Mouse (Mus musculus) liver, embryonic 14.5 days (tissue): ENCODE results near the gene Kdelr1. TPM values are rescaled to one million over a fixed set of nuclear protein-coding genes. Genes with fewer than 3 reads are reported as not detected.

ENCODE experiments used
- ATAC-seq: fragments of 200-750 bp; cut with Nextera tagmentation; 2 replicates; pipeline ENCODE4 v1.8.0; 2017; ENCODE audit warnings: moderate number of reproducible peaks, mild to moderate bottlenecking, moderate library complexity; ENCODE audit not compliant: insufficient read depth
- DNase-seq, 3 experiments: peaks; one replicate each; pipeline ENCODE4 v3.0.0-alpha.2; 2012 to 2013; ENCODE audit warnings: low read depth in 3 of 3, low spot score in 3 of 3
- H3K27ac ChIP-seq: fragments of 300-500 bp; sonication (generic); 2 replicates; pipeline ENCODE4 v1.5.1; 2014; ENCODE audit warnings: moderate library complexity, mild to moderate bottlenecking, control low read depth, inconsistent platforms
- H3K27me3 ChIP-seq: fragments of 300-500 bp; sonication (generic); 2 replicates; pipeline ENCODE4 v1.6.1; 2014; ENCODE audit warnings: mild to moderate bottlenecking, low read length, moderate library complexity; ENCODE audit not compliant: control insufficient read depth, insufficient read depth
- H3K36me3 ChIP-seq: fragments of 300-500 bp; sonication (generic); replicated peaks from 2 replicates; pipeline ENCODE4 v1.6.1; 2014; ENCODE audit warnings: low read depth; ENCODE audit not compliant: control insufficient read depth, insufficient read depth
- H3K4me1 ChIP-seq, 2 experiments: fragments of 200-500 bp in 1 of 2; fragments of 300-500 bp in 1 of 2; sonication (generic) in 1 of 2; replicated peaks; 2 replicates each; pipeline ENCODE4 v1.6.1; 2012 to 2014; ENCODE audit warnings: antibody characterized with exemption in 1 of 2, inconsistent platforms in 1 of 2, low read length in 1 of 2; ENCODE audit not compliant: control insufficient read depth in 2 of 2, insufficient read depth in 2 of 2
- H3K4me2 ChIP-seq: fragments of 300-500 bp; sonication (generic); 2 replicates; pipeline ENCODE4 v1.6.1; 2014; ENCODE audit warnings: low read depth, mild to moderate bottlenecking, control low read depth, moderate library complexity
- H3K4me3 ChIP-seq, 2 experiments: fragments of 200-500 bp in 1 of 2; fragments of 300-500 bp in 1 of 2; sonication (generic) in 1 of 2; 2 replicates each; pipeline ENCODE4 v1.5.1; 2012 to 2014; ENCODE audit warnings: low read depth in 2 of 2, low read length in 2 of 2, mild to moderate bottlenecking in 2 of 2, control low read depth in 1 of 2, inconsistent platforms in 1 of 2, moderate library complexity in 1 of 2; ENCODE audit not compliant: insufficient read depth in 1 of 2
- H3K9ac ChIP-seq: fragments of 300-500 bp; sonication (generic); replicated peaks from 2 replicates; pipeline ENCODE4 v1.6.1; 2014; ENCODE audit warnings: mild to moderate bottlenecking, control low read depth, moderate library complexity
- H3K9me3 ChIP-seq: fragments of 300-500 bp; sonication (generic); 2 replicates; pipeline ENCODE4 v1.6.1; 2016; ENCODE audit warnings: low read length, mixed read lengths; ENCODE audit not compliant: control insufficient read depth
- CTCF ChIP-seq: IDR thresholded peaks from 2 replicates; pipeline ENCODE4 v1.5.1; 2016; ENCODE audit warnings: antibody characterized with exemption, low read depth, control low read depth
- EP300 ChIP-seq: IDR thresholded peaks from 2 replicates; pipeline ENCODE4 v1.6.1; 2016; ENCODE audit warnings: antibody characterized with exemption, low read depth
- WGBS: fragments of 180-500 bp; shearing (Covaris S2); extraction: QIAGEN DNeasy Blood & Tissue Kit; methylation state at CpG from one replicate; pipeline ENCODE4 v1.1.7; 2014; ENCODE audit not compliant: insufficient replicate concordance; 5-methylcytosine and 5-hydroxymethylcytosine counted together
- polyA plus RNA-seq, 2 experiments: library from polyadenylated mRNA; depleted of rRNA in 1 of 2; stranded (reverse) in 1 of 2; unstranded in 1 of 2; fragments of >200 nt; fragmentation: Nextera tagmentation in 1 of 2; extraction: Ambion mirVana in 1 of 2; gene quantifications; 2 replicates each; pipeline versions ENCODE4 v1.2.1 to v1.2.3; 2012 to 2014

The Kdelr1 gene
- polyA plus RNA-seq, 2 experiments = 33.9 to 53.9 TPM

DNA sequence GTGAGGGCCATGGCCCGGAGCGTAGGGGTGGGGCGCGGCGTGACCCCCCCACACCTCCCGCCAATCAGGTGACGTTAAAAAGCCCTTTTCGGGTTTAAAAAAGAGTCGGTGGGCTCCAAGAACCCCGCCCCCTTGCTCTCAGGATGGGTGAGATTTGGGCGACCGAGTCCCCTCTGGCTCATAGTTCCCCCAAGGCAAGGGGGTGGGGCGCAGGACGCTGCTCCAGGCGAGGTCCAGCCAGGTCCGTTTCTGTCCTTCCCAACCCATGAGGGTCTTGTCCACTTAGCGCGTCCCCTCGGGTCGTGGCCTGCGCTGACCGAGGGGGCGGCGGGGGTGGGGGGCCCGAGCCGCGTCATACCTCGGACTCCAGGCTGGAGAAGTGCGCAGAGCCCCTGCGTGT is 40.1 kb upstream of the Kdelr1 start:
- WGBS = 10% methylated on average over 30 of the region's 30 CpGs
- H3K9ac ChIP-seq = no peak overlapping the region
- H3K4me3 ChIP-seq = no peak overlapping the region
- H3K9me3 ChIP-seq = no peaks in the 10 kb centered on the region
- no peak for DNase-seq
- TF ChIP-seq EP300 = no peak
- no peak for TF ChIP-seq CTCF
- ATAC-seq = no peak
- H3K27ac ChIP-seq = no peak overlapping the region
- peaks cover 48% of the 10 kb centered on the region for H3K27me3 ChIP-seq
- H3K4me2 ChIP-seq = no peak overlapping the region
- peaks cover 0 to 7% of the 10 kb centered on the region in 2 experiments; a peak in 3 of 4 replicates for H3K4me1 ChIP-seq
- peaks cover 12% of the 10 kb centered on the region for H3K36me3 ChIP-seq

DNA sequence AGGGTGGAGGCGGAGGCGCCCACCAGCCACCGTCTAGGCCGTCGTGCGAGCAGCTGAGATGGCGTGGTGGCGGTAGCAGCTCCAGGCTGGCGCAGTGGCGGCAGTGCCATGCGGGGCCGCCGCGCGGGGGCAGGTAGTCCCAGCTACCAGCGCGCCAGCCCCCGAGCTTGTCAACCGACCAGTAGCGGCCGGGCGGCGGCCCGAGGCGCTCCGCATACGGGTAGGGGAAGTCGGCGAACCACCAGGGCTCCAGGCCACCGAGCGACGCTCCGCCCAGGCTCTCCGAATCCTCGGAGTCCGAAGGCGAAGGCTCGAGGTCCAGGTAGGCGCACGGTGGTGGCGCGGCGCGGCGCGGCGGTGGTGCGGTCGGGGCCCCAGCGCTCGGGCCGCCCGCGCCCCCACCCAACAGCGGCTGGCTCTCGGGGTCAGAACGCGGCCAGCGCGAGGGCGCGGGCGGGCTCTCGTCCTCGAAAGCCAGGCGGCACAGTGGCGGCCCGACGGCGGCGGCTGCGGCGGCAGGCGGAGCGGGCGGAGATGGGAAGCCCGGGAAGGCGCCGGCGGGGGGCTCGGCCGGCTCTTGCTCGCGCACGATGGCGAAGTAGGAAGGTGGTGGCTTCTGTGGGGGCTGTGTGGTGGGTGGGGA is 39.3 kb upstream of the Kdelr1 start:
- Histone ChIP-seq H3K4me1 (peaks cover 0 to 7% of the 10 kb centered on the region in 2 experiments; a peak in 3 of 4 replicates), H3K4me2 (peak overlapping the region; percentile 37), H3K27ac (no peak overlapping the region), H3K4me3 (peak overlapping the region in 1 of 2 experiments; percentile 34; a peak in 3 of 4 replicates), H3K36me3 (peaks cover 3% of the 10 kb centered on the region), H3K9ac (no peak overlapping the region), H3K27me3 (peaks cover 48% of the 10 kb centered on the region), H3K9me3 (no peaks in the 10 kb centered on the region)
- DNase-seq = no peak
- no peak for ATAC-seq
- 2% methylated on average over 85 of the region's 86 CpGs for WGBS
- TF ChIP-seq CTCF (no peak), EP300 (no peak)

GRCm38 (mm10) chr7:45833924-45834323 is 38.6 kb upstream of the Kdelr1 start:
- 8% methylated on average over 31 of the region's 31 CpGs for WGBS
- Histone ChIP-seq H3K9me3 (no peaks in the 10 kb centered on the region), H3K4me2 (peak overlapping the region; percentile 37; the same call in 1 of the 2 replicates), H3K27me3 (peaks cover 48% of the 10 kb centered on the region), H3K36me3 (peaks cover 2% of the 10 kb centered on the region; the same call in 1 of the 2 replicates), H3K4me3 (peak overlapping the region in 1 of 2 experiments; percentile 34; a peak in 2 of 4 replicates), H3K4me1 (peaks cover 0 to 7% of the 10 kb centered on the region in 2 experiments; a peak in 3 of 4 replicates), H3K27ac (no peak overlapping the region), H3K9ac (no peak overlapping the region)
- no peak for DNase-seq
- TF ChIP-seq EP300 = no peak
- no peak for TF ChIP-seq CTCF
- ATAC-seq = no peak

DNA sequence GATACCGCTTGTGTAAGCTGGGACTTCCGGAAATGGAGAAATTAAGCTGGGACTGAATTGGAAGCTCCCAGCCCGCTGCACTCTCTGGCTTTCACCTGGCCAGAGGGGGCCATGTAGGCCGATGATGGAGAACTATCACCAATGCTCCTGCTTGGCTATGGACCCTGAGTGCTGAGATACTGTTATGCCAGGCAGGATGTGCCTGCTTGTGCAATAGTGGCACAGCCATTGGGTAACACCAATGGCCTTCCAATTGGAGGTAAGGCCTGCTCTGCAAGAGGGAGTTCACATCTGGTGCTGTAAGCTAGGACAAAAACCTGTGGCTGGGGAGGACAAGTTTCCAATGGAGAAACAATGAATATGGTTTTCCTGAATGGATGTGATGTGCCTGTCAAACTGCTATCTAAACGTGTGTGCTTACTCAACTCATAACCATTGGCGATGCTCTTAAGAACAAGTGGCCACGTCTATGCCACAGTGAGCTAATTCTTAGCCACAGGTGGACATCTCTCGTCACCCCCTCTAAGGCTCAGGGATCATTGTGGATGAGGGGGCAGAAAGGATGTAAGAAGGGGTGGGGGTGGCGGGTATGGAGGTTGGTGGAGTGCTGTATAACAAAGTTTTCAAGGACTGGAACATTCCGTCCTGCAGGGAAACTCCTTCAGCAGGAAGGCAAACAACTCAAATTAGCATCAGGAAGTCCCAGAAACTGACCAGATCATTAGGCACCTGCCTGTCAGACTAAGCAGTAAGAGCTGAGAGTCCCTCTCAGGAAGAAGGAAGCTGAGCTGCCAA is 29.4 kb upstream of the Kdelr1 start:
- Histone ChIP-seq H3K4me3 (no peak overlapping the region), H3K9ac (no peak overlapping the region), H3K27ac (no peak overlapping the region), H3K36me3 (no peaks in the 10 kb centered on the region), H3K27me3 (peaks cover 6% of the 10 kb centered on the region; the same call in 1 of the 2 replicates), H3K9me3 (no peaks in the 10 kb centered on the region), H3K4me2 (no peak overlapping the region), H3K4me1 (no peaks in the 10 kb centered on the region)
- no peak for DNase-seq
- TF ChIP-seq CTCF (no peak), EP300 (no peak)
- ATAC-seq = no peak
- 62% methylated on average over 10 of the region's 10 CpGs for WGBS

DNA sequence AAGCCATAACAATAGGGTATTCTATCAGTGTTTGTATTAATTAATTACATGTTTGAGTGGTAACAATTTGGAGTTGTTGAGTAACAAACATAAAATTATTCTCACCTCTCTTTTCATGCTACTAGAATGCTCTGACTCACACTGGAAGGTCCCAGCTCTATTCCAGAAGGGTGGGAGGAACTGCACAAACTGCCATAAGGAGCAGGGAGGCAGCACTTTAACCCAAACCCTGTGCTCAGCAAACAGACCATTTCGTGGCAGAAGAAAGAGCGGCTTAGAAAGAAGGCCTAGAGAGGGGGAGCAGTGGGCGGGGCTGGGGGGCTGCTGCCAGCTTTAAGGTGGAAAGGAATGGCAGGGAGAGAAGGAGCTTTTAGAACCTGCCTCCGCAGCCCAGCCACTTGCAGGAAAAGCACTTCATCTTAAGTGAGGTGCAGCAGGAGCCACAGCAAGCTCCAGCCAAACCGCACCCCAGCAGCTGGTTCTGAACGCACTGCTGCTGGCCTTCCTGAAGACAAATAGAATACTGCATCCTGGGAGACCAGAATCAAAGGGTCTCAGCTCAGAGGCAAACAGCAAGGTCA is 24.0 kb upstream of the Kdelr1 start:
- ATAC-seq (no peak), DNase-seq (no peak)
- Histone ChIP-seq H3K9me3 (no peaks in the 10 kb centered on the region), H3K4me3 (no peak overlapping the region), H3K36me3 (no peaks in the 10 kb centered on the region), H3K9ac (no peak overlapping the region), H3K4me2 (no peak overlapping the region), H3K4me1 (no peaks in the 10 kb centered on the region), H3K27me3 (peaks cover 6% of the 10 kb centered on the region; the same call in 1 of the 2 replicates), H3K27ac (no peak overlapping the region)
- TF ChIP-seq CTCF (no peak), EP300 (no peak)
- WGBS = 32% methylated on average over 6 of the region's 6 CpGs
